Mouse (Mus musculus) adrenal gland, postnatal 10 days (tissue): ENCODE measurements around the gene Phlpp1. TPM values are rescaled to one million over a fixed set of nuclear protein-coding genes. Genes with fewer than 3 reads are reported as not detected.

Experiments
- DNase-seq: peaks from one replicate; pipeline ENCODE4 v3.0.0; 2021; ENCODE audit warnings: mixed read lengths
- total RNA-seq, 2 experiments: library from RNA; stranded (reverse); gene quantifications; 2 replicates each; pipeline ENCODE4 v1.2.3; 2021

Phlpp1 gene
- total RNA-seq, 2 experiments from 2014 or later = 16.4 to 22.3 TPM

- peak; percentile 55 for DNase-seq
Measured at GRCm38 (mm10) chr1:106316641-106317304, 145.2 kb downstream of the Phlpp1 start.

GRCm38 (mm10) chr1:106318341-106318740, 146.8 kb downstream of the Phlpp1 start:
- DNase-seq = no peak

DNA sequence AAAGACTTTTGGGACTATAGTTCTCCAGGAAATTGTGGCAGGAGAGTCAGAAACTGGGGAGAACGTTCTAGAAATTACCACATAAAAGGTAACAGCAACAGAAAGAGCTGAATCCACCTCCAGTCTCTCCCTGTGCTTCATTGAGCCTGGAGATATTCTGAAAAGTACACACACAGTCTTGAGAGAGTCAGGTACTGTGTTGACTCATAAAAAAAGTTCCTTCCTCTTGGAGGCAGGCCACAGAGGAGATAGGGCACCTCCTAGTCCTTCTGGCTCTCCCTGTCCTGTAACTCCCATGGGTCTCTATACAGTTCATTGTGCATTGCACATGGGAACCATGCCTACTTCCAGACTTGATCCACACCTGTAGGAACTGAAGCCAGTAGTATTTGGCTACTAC, 149.0 kb downstream of the Phlpp1 start:
- DNase-seq = no peak

DNA sequence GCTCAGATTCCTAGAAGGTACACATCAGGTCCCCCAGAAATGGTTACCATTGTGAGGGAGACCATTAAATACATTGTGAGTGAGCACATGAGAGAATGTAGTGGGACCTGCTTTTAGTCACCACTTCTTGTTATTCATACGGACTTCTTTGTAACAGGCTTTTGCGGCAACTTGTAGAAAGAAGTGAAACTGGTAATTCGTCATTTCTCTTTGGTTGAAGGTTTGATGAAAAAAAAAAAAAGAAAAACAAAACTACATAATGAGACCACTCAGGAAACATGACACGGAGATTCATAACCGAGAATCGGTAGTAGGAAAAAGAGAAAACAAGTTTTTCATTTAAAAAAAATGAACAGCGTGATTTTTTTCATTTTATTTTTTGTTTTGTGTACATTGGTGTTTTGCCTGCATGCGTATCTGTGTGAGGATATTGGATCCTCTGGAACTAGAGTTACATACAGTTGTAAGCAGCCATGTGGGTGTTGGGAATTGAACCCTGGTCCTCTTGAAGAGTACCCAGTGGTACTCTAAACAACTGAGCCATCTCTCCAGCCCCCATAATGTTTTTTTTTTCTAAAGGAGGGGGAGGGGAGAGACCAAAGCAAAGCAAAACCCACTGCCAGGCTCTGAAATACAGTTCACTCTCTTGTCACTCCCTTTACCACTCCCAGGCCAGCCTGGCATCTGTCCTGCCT, 150.0 kb downstream of the Phlpp1 start:
- no peak for DNase-seq

GRCm38 (mm10) chr1:106326691-106327090, 155.1 kb downstream of the Phlpp1 start:
- DNase-seq = no peak

DNA sequence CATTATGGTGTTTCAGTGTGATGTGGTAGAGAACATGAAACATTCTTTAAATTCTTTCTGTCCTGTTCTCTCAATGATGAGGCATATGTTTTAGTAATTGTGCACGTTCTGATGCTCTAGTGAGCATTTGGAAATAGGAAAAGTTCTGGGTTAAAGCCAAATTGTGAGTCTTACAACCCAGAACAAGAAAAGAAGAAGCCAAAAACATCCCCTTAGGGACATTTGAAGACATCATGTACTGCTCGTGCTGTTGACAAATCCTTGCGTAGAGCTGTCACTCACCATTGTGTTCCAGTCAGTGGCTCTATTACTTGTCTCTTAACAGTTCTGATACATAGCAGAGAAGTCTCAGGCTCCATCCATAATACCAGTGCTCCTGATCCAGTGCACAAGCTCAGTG, 170.5 kb downstream of the Phlpp1 start:
- DNase-seq = no peak

GRCm38 (mm10) chr1:106345265-106345664, 173.7 kb downstream of the Phlpp1 start:
- DNase-seq = no peak

DNA sequence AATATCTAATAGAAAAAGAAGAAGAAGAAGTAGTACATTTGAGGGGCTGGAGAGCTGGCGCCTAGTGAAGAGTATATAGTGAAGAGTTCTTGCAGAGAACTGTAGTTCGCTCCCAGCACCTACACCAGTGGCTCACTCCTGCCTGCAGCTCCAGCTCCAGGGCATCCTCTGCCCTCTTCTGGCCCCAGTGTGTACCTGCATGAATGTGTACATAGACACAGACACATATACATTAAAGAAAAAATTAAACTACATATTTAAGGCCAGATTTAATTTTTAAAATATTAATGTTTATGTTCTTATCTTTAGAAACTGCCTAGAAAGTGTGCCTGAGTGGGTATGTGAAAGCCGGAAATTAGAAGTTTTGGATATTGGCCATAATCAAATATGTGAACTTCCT, 175.2 kb downstream of the Phlpp1 start:
- DNase-seq = no peak

- DNase-seq = no peak
Measured at GRCm38 (mm10) chr1:106349116-106349515, 177.6 kb downstream of the Phlpp1 start.

DNA sequence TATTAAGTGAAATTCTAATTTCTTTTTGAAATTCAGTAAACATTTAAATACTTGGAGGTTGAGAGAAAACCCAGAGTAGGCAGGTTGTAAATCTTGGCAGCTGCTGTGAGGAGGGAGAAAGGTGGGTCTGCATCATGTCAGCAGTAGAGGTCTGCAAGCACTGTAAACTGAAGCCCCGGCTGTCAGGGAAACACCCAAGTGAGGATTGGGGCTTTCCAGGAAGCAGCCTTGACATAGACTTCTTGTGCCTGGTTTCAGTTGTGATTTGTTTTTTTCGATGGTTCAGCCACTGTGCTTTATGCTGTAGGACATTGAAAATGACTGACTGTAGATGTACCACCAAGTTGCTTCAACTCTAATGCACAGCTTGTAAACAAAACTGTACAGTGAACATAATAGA, 180.0 kb downstream of the Phlpp1 start:
- no peak for DNase-seq

GRCm38 (mm10) chr1:106352801-106353511, 181.4 kb downstream of the Phlpp1 start:
- no peak for DNase-seq

DNA sequence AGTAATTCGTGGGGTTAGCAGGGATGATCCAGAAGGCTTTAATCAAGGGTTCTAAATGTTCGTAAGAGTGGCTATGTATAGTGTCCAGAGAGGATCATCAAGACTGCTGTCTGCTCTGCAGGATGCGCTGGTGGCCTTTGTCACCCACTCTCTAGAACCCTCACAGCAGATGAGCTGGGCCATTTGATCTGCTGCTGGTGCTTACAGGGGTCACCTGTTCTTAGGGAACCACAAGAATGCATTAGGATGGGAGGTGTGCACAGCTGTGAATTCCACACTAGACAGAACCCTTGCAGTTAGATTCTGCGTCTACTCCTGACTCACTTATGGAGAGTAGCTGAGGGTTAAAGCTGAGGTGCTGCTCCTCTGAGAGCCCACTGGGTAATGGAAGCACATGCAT, 182.4 kb downstream of the Phlpp1 start:
- DNase-seq = no peak

- no peak for DNase-seq
Measured at GRCm38 (mm10) chr1:106359474-106359873, 187.9 kb downstream of the Phlpp1 start.

DNA sequence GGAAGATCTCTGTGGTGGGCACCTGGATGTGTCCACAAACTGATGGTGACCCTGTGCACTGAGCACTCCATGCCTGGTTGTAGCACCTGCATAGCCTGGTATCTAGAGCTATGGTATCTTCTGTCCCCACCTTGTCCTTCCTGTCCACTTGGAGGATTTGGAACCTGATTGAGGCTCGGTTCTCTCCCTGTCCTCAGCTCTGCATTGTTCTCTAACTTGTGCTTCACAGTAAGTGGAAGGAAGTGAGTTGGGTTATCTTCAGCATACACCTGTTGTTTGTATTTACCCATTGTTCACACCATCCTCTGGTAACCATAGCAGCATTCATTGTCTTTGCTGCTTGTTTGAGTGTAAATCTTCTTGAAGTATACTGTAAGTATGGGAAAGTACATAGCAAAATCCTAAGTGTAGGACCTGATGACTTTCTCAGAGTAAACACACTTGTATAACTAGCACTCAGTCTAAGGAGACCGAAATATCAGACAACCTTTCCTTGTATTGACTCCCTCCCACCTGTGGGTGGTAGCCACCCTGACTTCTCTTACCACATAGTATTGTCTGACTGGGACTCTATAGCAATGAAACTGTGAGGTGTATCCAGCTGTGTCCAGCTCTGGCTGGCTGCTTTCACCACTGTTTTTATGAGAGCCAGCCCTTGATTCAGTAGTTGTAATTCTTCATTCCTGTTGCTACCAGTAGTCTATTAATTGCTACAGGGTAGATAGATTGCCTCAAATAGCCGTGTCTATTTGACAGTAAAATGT, 191.5 kb downstream of the Phlpp1 start:
- DNase-seq = no peak

DNA sequence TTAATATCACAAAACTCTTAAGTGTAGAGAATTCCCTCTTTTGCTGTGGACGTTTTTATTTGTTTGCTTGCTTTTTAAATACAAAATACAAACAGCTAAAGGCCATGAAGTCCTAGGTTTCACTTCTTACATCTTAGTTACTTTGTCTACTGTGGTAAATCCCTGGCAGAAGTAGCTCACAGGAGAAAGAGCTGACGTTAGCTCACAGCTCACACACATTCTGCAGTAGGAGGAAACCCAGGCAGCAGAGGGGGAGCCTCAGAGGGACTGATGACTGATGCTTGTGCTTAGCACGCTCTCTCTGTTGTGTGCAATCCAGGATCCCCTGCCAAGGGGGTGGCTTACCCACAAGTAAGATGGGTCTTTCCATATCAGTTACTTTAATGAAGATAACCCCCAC, 197.8 kb downstream of the Phlpp1 start:
- DNase-seq = no peak

DNA sequence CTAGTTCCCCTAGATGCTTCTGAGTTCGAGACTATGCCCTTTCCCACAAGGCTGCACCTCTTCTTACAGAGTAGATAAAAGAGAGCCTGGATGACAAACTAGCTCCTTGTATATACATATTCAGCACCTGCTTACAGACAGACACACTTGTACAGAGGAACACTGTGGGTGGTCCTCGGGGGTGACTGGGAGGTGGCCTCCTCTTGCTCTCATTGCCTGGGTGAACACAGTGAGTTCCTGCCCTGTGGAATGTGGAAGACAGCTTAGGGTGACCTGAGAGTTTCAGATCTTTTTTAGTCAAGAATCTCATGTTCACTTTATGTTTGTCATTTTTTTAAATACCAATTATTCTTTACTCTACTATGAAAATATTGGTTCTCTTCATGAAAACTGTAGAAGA, 200.9 kb downstream of the Phlpp1 start:
- DNase-seq = no peak

DNA sequence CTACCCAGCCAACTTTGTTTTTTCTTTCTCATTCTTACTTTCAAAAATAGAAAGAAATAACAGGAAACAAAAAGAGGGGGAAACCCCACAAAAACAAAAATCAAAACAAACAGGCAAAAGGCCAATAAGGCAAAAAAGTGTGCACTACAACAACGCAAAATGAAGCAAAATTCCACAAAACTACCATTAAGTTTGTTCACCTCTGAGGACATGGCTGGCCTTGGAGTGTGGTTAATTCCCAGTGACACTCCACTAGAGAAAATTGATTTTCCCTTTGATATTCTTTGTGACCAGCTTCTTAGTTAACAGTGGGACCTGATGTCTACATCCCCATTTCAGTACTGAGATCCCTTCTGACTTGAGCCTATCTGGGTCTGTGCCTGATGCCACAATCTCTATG, 202.1 kb downstream of the Phlpp1 start:
- no peak for DNase-seq

DNA sequence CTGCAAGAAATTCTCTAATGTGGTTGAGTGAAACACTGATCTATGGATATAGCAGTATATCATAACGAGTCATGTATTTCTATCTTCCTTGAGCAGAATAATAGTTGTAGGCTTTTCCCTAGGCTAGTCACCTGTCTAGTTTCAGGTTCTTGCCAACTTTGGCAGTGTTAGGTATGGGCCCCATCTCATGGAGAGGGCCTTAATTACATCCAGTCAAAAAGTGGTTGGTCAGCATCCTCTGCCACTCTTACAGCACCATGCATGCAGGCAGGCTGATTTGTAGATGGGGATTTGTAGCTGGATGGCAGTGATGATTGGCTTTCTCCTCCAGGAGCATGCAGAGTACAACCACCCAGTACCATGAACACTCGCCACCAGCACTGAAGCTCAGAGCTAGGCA, 202.7 kb downstream of the Phlpp1 start:
- DNase-seq = no peak

GRCm38 (mm10) chr1:106374971-106375370, 203.4 kb downstream of the Phlpp1 start:
- no peak for DNase-seq

DNA sequence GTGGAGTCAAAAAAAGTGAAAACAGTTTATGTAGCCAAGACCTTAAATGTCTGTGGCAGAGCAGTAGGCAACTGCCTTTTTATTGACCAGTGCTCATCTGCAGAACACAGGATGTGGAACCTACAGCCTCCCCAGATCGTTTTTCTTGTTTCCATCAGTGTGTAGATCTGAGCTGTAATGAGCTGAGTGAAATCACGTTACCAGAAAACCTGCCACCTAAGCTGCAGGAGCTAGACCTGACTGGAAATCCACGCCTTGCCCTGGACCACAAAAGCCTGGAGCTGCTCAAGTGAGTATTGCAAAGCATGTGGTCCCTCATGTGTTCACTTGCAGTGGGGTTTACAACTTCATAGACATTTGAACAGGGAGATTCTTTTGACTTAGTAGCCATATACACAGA, 204.5 kb downstream of the Phlpp1 start:
- no peak for DNase-seq

- no peak for DNase-seq
Measured at GRCm38 (mm10) chr1:106380465-106380864, 208.9 kb downstream of the Phlpp1 start.

GRCm38 (mm10) chr1:106386542-106386941, 215.0 kb downstream of the Phlpp1 start:
- no peak for DNase-seq

DNA sequence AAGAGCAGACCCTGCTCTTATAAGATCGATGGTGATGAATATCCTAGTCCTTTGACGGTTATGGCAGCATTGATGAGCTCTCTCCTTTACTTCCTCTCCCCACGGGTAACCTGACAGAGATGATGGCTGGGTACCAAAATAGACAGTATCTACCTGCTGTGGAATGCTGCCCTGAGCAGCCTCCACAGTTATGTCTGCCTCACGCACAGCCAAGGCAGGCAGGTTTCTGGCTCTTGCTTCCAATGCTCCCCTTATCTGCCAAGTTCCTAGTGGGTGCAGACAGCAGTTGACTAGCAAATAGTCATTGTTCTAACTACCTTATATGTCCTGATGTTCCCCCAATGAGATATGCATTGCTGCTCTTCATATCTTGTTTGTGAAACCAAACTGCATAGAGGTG, 215.7 kb downstream of the Phlpp1 start:
- DNase-seq = no peak
